Mouse (Mus musculus) limb, embryonic 14.5 days (tissue): Measurements from ENCODE around the gene Kif26b. TPM values are rescaled to one million over a fixed set of nuclear protein-coding genes. Genes with fewer than 3 reads are reported as not detected.

Source experiments
- ATAC-seq: fragments of 200-750 bp; cut with Nextera tagmentation; 2 replicates; pipeline ENCODE4 v1.8.0; 2017; ENCODE audit warnings: low read depth, moderate number of reproducible peaks, moderate TSS enrichment; ENCODE audit not compliant: low FRiP score
- DNase-seq: peaks from one replicate; pipeline ENCODE4 v3.0.0-alpha.2; 2015; ENCODE audit warnings: low spot score
- H3K27ac ChIP-seq: fragments of 300-500 bp; sonication (generic); replicated peaks from 2 replicates; pipeline ENCODE4 v1.5.1; 2014; ENCODE audit warnings: low read depth, mild to moderate bottlenecking, low read length, moderate library complexity, mixed read lengths
- H3K27me3 ChIP-seq: fragments of 300-500 bp; sonication (generic); 2 replicates; pipeline ENCODE4 v1.6.1; 2014; ENCODE audit warnings: low read length, mixed read lengths; ENCODE audit not compliant: control insufficient read depth, insufficient read depth
- H3K36me3 ChIP-seq: fragments of 300-500 bp; sonication (generic); 2 replicates; pipeline ENCODE4 v1.6.1; 2014; ENCODE audit warnings: mild to moderate bottlenecking, low read length, moderate library complexity, mixed read lengths; ENCODE audit not compliant: control insufficient read depth, insufficient read depth
- H3K4me1 ChIP-seq: fragments of 300-500 bp; sonication (generic); 2 replicates; pipeline ENCODE4 v1.6.1; 2014; ENCODE audit warnings: antibody characterized with exemption, low read length, mixed read lengths; ENCODE audit not compliant: control insufficient read depth, insufficient read depth
- H3K4me2 ChIP-seq: fragments of 300-500 bp; sonication (generic); replicated peaks from 2 replicates; pipeline ENCODE4 v1.6.1; 2014; ENCODE audit warnings: low read depth, mild to moderate bottlenecking, low read length, moderate library complexity; ENCODE audit not compliant: severe bottlenecking
- H3K4me3 ChIP-seq: fragments of 300-500 bp; sonication (generic); replicated peaks from 2 replicates; pipeline ENCODE4 v1.5.1; 2014; ENCODE audit warnings: low read length
- H3K9ac ChIP-seq: fragments of 300-500 bp; sonication (generic); 2 replicates; pipeline ENCODE4 v1.6.1; 2014; ENCODE audit warnings: mild to moderate bottlenecking, low read depth, low read length, moderate library complexity; ENCODE audit not compliant: severe bottlenecking
- H3K9me3 ChIP-seq: fragments of 300-500 bp; sonication (generic); 2 replicates; pipeline ENCODE4 v1.6.1; 2016; ENCODE audit warnings: low read length; ENCODE audit not compliant: control insufficient read depth
- POLR2A ChIP-seq: fragments of 200-500 bp; IDR thresholded peaks from 2 replicates; pipeline ENCODE4 v1.8.0; 2012; ENCODE audit warnings: inconsistent platforms, mild to moderate bottlenecking, moderate library complexity, borderline replicate concordance; ENCODE audit not compliant: insufficient read depth, insufficient read length; ENCODE audit errors: extremely low read depth
- WGBS: fragments of 180-500 bp; shearing (Covaris S2); extraction: QIAGEN DNeasy Blood & Tissue Kit; methylation state at CpG from one replicate; pipeline ENCODE4 v1.1.7; 2014; 5-methylcytosine and 5-hydroxymethylcytosine counted together
- polyA plus RNA-seq, 2 experiments: library from polyadenylated mRNA; depleted of rRNA in 1 of 2; stranded (reverse) in 1 of 2; unstranded in 1 of 2; fragments of >200 nt; fragmentation: Nextera tagmentation in 1 of 2; extraction: Ambion mirVana in 1 of 2; gene quantifications; 2 replicates each; pipeline versions ENCODE4 v1.2.1 to v1.2.3; 2012 to 2014

Gene Kif26b
- polyA plus RNA-seq, 2 experiments, result 8.7 to 8.8 TPM

DNA sequence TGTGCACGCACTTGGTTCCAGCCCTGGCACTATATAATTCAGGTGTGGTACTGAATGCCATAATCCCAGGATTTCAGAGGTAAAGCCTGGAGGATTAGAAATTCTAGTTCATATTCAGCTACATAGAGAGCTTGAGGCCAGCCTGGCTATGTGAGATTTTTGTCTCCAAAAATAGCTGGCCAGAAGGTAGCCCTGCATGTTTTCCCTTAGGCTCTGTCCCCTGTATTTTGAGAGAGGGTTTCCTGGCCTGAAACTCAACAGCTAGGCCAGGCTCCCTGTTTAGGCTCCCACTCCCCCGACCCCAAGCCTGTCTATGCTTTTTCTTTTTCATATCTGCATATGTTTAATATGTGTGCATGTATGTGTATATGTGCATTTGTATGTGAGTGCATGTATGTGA, 34.9 kb downstream of the Kif26b start:
- peaks cover 35% of the 10 kb centered on the region for H3K4me1 ChIP-seq
- ATAC-seq (no peak), DNase-seq (no peak)
- H3K36me3 ChIP-seq, result no peaks in the 10 kb centered on the region
- H3K4me2 ChIP-seq, result no peak overlapping the region
- 65% methylated on average over 2 of the region's 2 CpGs for WGBS
- no peak for TF ChIP-seq POLR2A
- no peak overlapping the region for H3K27ac ChIP-seq
- no peaks in the 10 kb centered on the region for H3K27me3 ChIP-seq
- peaks cover 5% of the 10 kb centered on the region; the same call in 1 of the 2 replicates for H3K9me3 ChIP-seq
- no peak overlapping the region for H3K9ac ChIP-seq
- H3K4me3 ChIP-seq, result no peak overlapping the region

GRCm38 (mm10) chr1:178564800-178565199, 35.9 kb downstream of the Kif26b start:
- no peak overlapping the region for H3K27ac ChIP-seq
- no peak overlapping the region for H3K9ac ChIP-seq
- WGBS, result 78% methylated on average over 4 of the region's 4 CpGs
- TF ChIP-seq POLR2A, result no peak
- ATAC-seq, result no peak
- no peaks in the 10 kb centered on the region for H3K36me3 ChIP-seq
- no peak overlapping the region for H3K4me2 ChIP-seq
- peaks cover 43% of the 10 kb centered on the region for H3K4me1 ChIP-seq
- no peaks in the 10 kb centered on the region for H3K27me3 ChIP-seq
- no peak overlapping the region for H3K4me3 ChIP-seq
- peaks cover 4% of the 10 kb centered on the region; the same call in 1 of the 2 replicates for H3K9me3 ChIP-seq
- DNase-seq, result no peak

DNA sequence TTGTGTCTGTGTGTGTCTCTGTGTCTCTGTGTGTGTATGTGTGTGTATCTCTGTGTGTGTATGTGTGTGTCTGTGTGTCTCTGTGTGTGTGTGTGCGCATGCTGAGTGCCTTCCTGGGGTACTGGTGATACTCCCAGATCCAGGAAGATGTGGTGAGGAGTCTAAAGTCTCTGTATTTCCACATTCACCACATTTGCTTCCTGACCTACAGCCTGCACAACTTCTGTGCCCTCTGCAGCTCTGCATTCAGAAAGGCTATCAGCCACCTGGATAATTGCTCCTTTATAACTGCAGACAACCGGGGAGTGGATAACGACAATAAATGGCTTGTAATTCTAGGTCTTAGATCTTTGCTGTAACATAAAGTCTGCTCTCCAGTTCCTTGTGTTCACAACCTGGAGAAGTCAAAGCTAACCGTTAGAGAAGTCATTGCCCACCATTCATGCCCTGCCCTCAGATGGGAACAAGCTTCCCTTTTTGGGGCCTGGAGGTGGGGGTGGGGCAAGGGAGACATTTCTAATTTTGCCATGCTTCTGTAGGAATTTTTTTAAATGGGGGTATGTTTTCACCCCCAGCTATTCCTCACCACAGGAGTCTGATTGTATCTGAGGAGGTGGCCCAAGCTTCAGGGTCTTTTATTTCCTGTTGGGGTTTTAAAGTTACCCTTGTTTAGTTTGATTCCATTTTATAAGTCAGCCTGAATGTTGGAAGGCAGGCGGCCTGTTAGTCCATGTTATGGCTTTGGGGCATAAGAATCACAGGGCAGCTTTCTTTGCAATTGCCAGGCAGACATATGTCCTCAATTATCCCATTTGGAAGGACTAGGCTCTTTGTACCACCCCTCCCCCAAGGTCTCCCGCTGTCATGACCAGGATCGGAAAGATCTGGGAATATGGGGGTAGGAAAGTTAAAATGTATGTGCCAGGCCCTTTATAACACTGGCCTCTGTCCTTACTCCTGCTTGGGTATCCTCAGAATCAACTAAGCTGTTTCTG, 39.9 kb downstream of the Kif26b start:
- Histone ChIP-seq H3K9me3 (no peaks in the 10 kb centered on the region), H3K4me2 (0 out of 2 replicates have a peak overlapping the region, but pooled peaks have one; percentile 4), H3K27ac (no peak overlapping the region), H3K4me3 (no peak overlapping the region), H3K27me3 (no peaks in the 10 kb centered on the region), H3K9ac (no peak overlapping the region), H3K36me3 (no peaks in the 10 kb centered on the region), H3K4me1 (peaks cover 72% of the 10 kb centered on the region)
- ATAC-seq (0 out of 2 replicates have a peak, but pooled peaks have one; percentile 13), DNase-seq (peak; percentile 31)
- TF ChIP-seq POLR2A, result no peak
- 20% methylated on average over 7 of the region's 7 CpGs for WGBS

GRCm38 (mm10) chr1:178571009-178571408, 42.1 kb downstream of the Kif26b start:
- 25% methylated on average over 4 of the region's 4 CpGs for WGBS
- no peak overlapping the region for H3K9ac ChIP-seq
- DNase-seq, result no peak
- H3K9me3 ChIP-seq, result peaks cover 7% of the 10 kb centered on the region; the same call in 1 of the 2 replicates
- no peak for TF ChIP-seq POLR2A
- no peaks in the 10 kb centered on the region; the same call in 1 of the 2 replicates for H3K36me3 ChIP-seq
- no peak overlapping the region for H3K27ac ChIP-seq
- ATAC-seq, result no peak
- H3K4me3 ChIP-seq, result no peak overlapping the region
- H3K27me3 ChIP-seq, result no peaks in the 10 kb centered on the region
- no peak overlapping the region for H3K4me2 ChIP-seq
- peaks cover 59% of the 10 kb centered on the region for H3K4me1 ChIP-seq

DNA sequence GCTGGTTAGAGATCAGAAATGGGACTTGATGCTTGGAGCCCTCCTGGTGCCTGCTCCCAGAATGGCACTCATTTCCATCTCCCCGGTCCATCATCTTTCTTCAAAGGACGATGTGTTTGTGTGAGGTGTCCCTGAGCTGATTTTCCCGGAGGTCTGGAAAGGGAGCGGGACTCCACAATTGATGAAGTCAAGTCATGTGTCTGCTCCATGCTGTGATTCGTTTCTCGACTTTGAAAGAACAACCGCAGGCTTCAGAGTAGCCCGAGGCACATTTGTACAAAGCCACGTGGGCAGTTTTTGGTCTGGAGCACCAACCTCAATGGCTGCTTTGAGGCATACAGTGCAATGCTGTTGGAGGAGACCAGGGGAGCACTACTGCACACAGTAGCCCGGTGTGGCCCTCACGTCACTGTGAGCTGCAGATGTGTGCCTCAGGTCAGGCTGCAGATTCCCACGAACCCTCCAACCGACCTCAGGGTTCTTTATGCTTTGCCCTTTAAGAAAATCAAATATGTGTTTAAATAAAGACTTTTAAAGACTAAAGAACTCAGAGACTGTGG, 43.0 kb downstream of the Kif26b start:
- Histone ChIP-seq H3K27ac (no peak overlapping the region), H3K36me3 (no peaks in the 10 kb centered on the region; the same call in 1 of the 2 replicates), H3K4me3 (no peak overlapping the region), H3K9ac (no peak overlapping the region), H3K4me2 (no peak overlapping the region), H3K27me3 (no peaks in the 10 kb centered on the region), H3K9me3 (peaks cover 7% of the 10 kb centered on the region; the same call in 1 of the 2 replicates), H3K4me1 (peaks cover 58% of the 10 kb centered on the region)
- no peak for TF ChIP-seq POLR2A
- 27% methylated on average over 13 of the region's 13 CpGs for WGBS
- DNase-seq (no peak), ATAC-seq (no peak)
